Mouse (Mus musculus): ENCODE data around the gene Rab11fip5. TPM values are rescaled to one million over a fixed set of nuclear protein-coding genes. Genes with fewer than 3 reads are reported as not detected.

Rab11fip5 gene
- polyA plus RNA-seq, 1 experiment = 24.8 TPM

GRCm38 (mm10) chr6:85290869-85291824 is 83.3 kb downstream of the Rab11fip5 start:
- H3K79me2 ChIP-seq (ENCODE audit: control insufficient read depth, insufficient read depth) = no peaks in the 10 kb centered on the region
- H3K4me2 ChIP-seq (ENCODE audit: low read depth) = no peak overlapping the region
- no peak overlapping the region for H3K4me3 ChIP-seq
- H3K36me3 ChIP-seq (ENCODE audit: control insufficient read depth, insufficient read depth) = no peaks in the 10 kb centered on the region
- no peak overlapping the region for H3ac ChIP-seq (ENCODE audit: control insufficient read depth, insufficient read length)
- TF ChIP-seq USF1 (IDR thresholded peaks at IDR 0.05; ENCODE audit: low read depth) (no peak), MAX (IDR thresholded peaks at IDR 0.05; ENCODE audit: low read depth) (no peak), SRF (IDR thresholded peaks at IDR 0.05; ENCODE audit: control insufficient read depth, insufficient read length, low read depth) (no peak), MYOD1 (IDR thresholded peaks at IDR 0.05; ENCODE audit: control insufficient read depth in 1 of 3, insufficient read length in 2 of 3, low read depth in 2 of 3) (no peak)
- H3K27me3 ChIP-seq (ENCODE audit: control insufficient read depth, insufficient read depth, insufficient read length) = no peaks in the 10 kb centered on the region

- Histone ChIP-seq H3K27me3 (ENCODE audit: control insufficient read depth, insufficient read depth, insufficient read length) (no peaks in the 10 kb centered on the region), H3K4me2 (ENCODE audit: low read depth) (no peak overlapping the region), H3K79me2 (ENCODE audit: control insufficient read depth, insufficient read depth) (no peaks in the 10 kb centered on the region), H3K4me3 (no peak overlapping the region), H3ac (ENCODE audit: control insufficient read depth, insufficient read length) (no peak overlapping the region), H3K36me3 (ENCODE audit: control insufficient read depth, insufficient read depth) (no peaks in the 10 kb centered on the region)
- TF ChIP-seq POLR2AphosphoS2 (IDR thresholded peaks at IDR 0.05; ENCODE audit: insufficient read length, low read depth) (no peak), TCF12 (IDR thresholded peaks at IDR 0.05; ENCODE audit: insufficient read depth, poor library complexity, severe bottlenecking) (no peak), POLR2A (IDR thresholded peaks at IDR 0.05; ENCODE audit: insufficient read length, low read depth) (no peak), REST (IDR thresholded peaks at IDR 0.05; ENCODE audit: insufficient read depth, insufficient read length) (no peak), MYOG (IDR thresholded peaks at IDR 0.05; ENCODE audit: control insufficient read depth in 1 of 3, insufficient read depth in 1 of 3, insufficient read length in 2 of 3, low read depth in 2 of 3) (no peak), SRF (IDR thresholded peaks at IDR 0.05; ENCODE audit: control insufficient read depth, insufficient read length, low read depth) (no peak), CEBPB (IDR thresholded peaks at IDR 0.05; ENCODE audit: insufficient read depth, poor library complexity, severe bottlenecking) (no peak), E2F4 (IDR thresholded peaks at IDR 0.05; ENCODE audit: insufficient read depth) (no peak), USF1 (IDR thresholded peaks at IDR 0.05; ENCODE audit: low read depth) (no peak), MAX (IDR thresholded peaks at IDR 0.05; ENCODE audit: low read depth) (no peak)
These were observed 86.1 kb downstream of the Rab11fip5 start for GRCm38 (mm10) chr6:85288193-85288857.

GRCm38 (mm10) chr6:85286283-85287047 is 88.0 kb downstream of the Rab11fip5 start:
- Histone ChIP-seq H3ac (ENCODE audit: control insufficient read depth, insufficient read length) (no peak overlapping the region), H3K4me2 (ENCODE audit: low read depth) (no peak overlapping the region), H3K79me2 (ENCODE audit: control insufficient read depth, insufficient read depth) (no peaks in the 10 kb centered on the region), H3K4me3 (no peak overlapping the region), H3K27me3 (ENCODE audit: control insufficient read depth, insufficient read depth, insufficient read length) (no peaks in the 10 kb centered on the region), H3K36me3 (ENCODE audit: control insufficient read depth, insufficient read depth) (no peaks in the 10 kb centered on the region)
- TF ChIP-seq MYOD1 (IDR thresholded peaks at IDR 0.05; ENCODE audit: control insufficient read depth in 1 of 3, insufficient read length in 2 of 3, low read depth in 2 of 3) = no peak

Other genes with a start within 250 kb of the Rab11fip5 start
- 72.4 TPM for gene Spr, start 236.9 kb downstream of the Rab11fip5 start, polyA plus RNA-seq (2012; fragmentation: generic; extraction: Trizol)
- gene Emx1, start 187.2 kb downstream of the Rab11fip5 start, polyA plus RNA-seq (2012; fragmentation: generic; extraction: Trizol) = not detected
- 2.0 TPM for gene Sfxn5, start 41.2 kb downstream of the Rab11fip5 start, polyA plus RNA-seq (2012; fragmentation: generic; extraction: Trizol)
- gene Noto, start 49.3 kb upstream of the Rab11fip5 start, polyA plus RNA-seq (2012; fragmentation: generic; extraction: Trizol) = not detected
- gene Smyd5, start 57.4 kb upstream of the Rab11fip5 start, polyA plus RNA-seq (2012; fragmentation: generic; extraction: Trizol) = 34.6 TPM
- gene Cct7, start 76.9 kb upstream of the Rab11fip5 start, polyA plus RNA-seq (2012; fragmentation: generic; extraction: Trizol) = 334 TPM
- 17.6 TPM for gene Pradc1, start 77.3 kb upstream of the Rab11fip5 start, polyA plus RNA-seq (2012; fragmentation: generic; extraction: Trizol)
- gene Fbxo41, start 128.4 kb upstream of the Rab11fip5 start, polyA plus RNA-seq (2012; fragmentation: generic; extraction: Trizol) = not detected
- gene Egr4, start 139.0 kb upstream of the Rab11fip5 start, polyA plus RNA-seq (2012; fragmentation: generic; extraction: Trizol) = not detected
- gene Alms1, start 212.9 kb upstream of the Rab11fip5 start, polyA plus RNA-seq (2012; fragmentation: generic; extraction: Trizol) = 0.62 TPM

Data from myocyte (in vitro differentiated cells).